Comparison of ENCODE assay signal across 23 mouse cellular contexts in the genomic region with DNA sequence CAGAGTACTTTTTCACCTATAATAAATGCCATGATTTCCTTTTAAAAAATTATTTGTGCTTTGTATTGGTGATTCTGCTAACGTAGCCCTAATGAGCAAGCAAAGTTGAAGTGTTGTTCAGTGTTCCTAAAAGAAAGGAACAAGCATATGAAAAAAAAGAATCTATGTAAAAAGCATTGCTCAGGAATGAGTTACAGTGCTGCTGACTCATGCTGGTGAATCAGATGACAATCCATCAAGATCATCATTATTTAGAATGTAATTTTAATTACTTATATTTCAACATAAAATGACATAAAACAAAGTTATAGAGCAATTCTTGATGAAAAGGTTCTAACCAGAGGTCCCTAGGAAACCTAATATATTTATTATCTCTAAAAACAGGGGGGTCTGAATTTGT. TPM values are rescaled to one million over a fixed set of nuclear protein-coding genes. Genes with fewer than 3 reads are reported as not detected.
DNase-seq lines count a peak whose midpoint lies in the region; TF ChIP-seq lines count a peak whose summit lies in the region.
"Had no signal": no experiment of that assay in that cellular context is flagged by ENCODE, and none has a peak within 500 bp of the region (broad histone marks: within the 10 kb centered on the region; RNA-seq: fewer than 3 reads in every experiment).

No protein-coding gene starts in this region.

- H3K9me3 ChIP-seq in forebrain, embryonic 10.5 days: no peaks in the 10 kb centered on the region
- H3K9me3 ChIP-seq: embryonic facial prominence, embryonic 12.5 days; embryonic facial prominence, embryonic 15.5 days; forebrain, embryonic 13.5 days; G1E; heart, embryonic 10.5 days; heart, embryonic 13.5 days; hindbrain, embryonic 12.5 days; hindbrain, embryonic 15.5 days had no signal

- H3K4me1 ChIP-seq in forebrain, embryonic 10.5 days: peaks cover 17% of the 10 kb centered on the region

- 89% methylated on average over 1 of the region's 1 CpGs for WGBS in forebrain, embryonic 10.5 days

- no peak overlapping the region for H3K4me3 ChIP-seq in layer of hippocampus, adult 2 months
- no peak overlapping the region for H3K4me3 ChIP-seq in C2C12 (ENCODE audit: insufficient read depth, poor library complexity, severe bottlenecking)
- H3K4me3 ChIP-seq in forebrain, embryonic 10.5 days: no peak overlapping the region
- H3K4me3 ChIP-seq: embryonic facial prominence, embryonic 12.5 days; embryonic facial prominence, embryonic 15.5 days; erythroblast, embryonic 14.5 days; forebrain, embryonic 13.5 days; heart, embryonic 10.5 days; heart, embryonic 13.5 days; hindbrain, embryonic 12.5 days; hindbrain, embryonic 15.5 days had no signal

- no peak overlapping the region for H3ac ChIP-seq in C2C12 (ENCODE audit: control insufficient read depth, insufficient read length, low read depth)

- peaks cover 99% of the 10 kb centered on the region for H3K79me2 ChIP-seq in C2C12 (ENCODE audit: control insufficient read depth, insufficient read depth)

- H3K27ac ChIP-seq in layer of hippocampus, adult 2 months: peak overlapping the region; percentile 72; the same call in 1 of the 2 replicates
- no peak overlapping the region for H3K27ac ChIP-seq in forebrain, embryonic 10.5 days
- H3K27ac ChIP-seq: embryonic facial prominence, embryonic 12.5 days; embryonic facial prominence, embryonic 15.5 days; forebrain, embryonic 13.5 days; heart, embryonic 10.5 days; heart, embryonic 13.5 days; hindbrain, embryonic 12.5 days; hindbrain, embryonic 15.5 days had no signal

- DNase-seq in layer of hippocampus, adult 2 months (ENCODE audit: low spot score in 2 of 2): no peak
- no peak for DNase-seq in layer of hippocampus, postnatal 14 days (ENCODE audit: low spot score in 2 of 2)
- DNase-seq in NIH3T3 (ENCODE audit: low read depth): peak; percentile 63
- no peak for DNase-seq in cerebellum, adult 11 months
- DNase-seq in forebrain, embryonic 10.5 days (ENCODE audit: extremely low spot score, low spot score): no peak
- DNase-seq: adrenal gland, adult 8-10 months; cerebellum, adult 2 months; cerebellum, adult 9-11 months; cerebellum, postnatal 25 days; gastrocnemius, postnatal 25 days; heart, adult 18-20 months; heart, postnatal 14 days had no signal

- H3K79me3 ChIP-seq in C2C12 (ENCODE audit: low read depth): peaks cover 86% of the 10 kb centered on the region

- H3K27me3 ChIP-seq in C2C12 (ENCODE audit: control insufficient read depth, insufficient read depth, insufficient read length): no peaks in the 10 kb centered on the region
- H3K27me3 ChIP-seq in forebrain, embryonic 10.5 days (ENCODE audit: poor library complexity, severe bottlenecking): no peaks in the 10 kb centered on the region
- H3K27me3 ChIP-seq: CH12.LX; embryonic facial prominence, embryonic 12.5 days; embryonic facial prominence, embryonic 15.5 days; forebrain, embryonic 13.5 days; heart, embryonic 13.5 days; hindbrain, embryonic 12.5 days; hindbrain, embryonic 15.5 days had no signal

- peaks cover 9% of the 10 kb centered on the region for H3K36me3 ChIP-seq in C2C12 (ENCODE audit: control insufficient read depth, insufficient read depth)
- H3K36me3 ChIP-seq in forebrain, embryonic 10.5 days (replicated peaks): peaks cover 7% of the 10 kb centered on the region; the same call in 1 of the 2 replicates
- H3K36me3 ChIP-seq: embryonic facial prominence, embryonic 12.5 days; embryonic facial prominence, embryonic 15.5 days; heart, embryonic 10.5 days; heart, embryonic 13.5 days; hindbrain, embryonic 12.5 days; hindbrain, embryonic 15.5 days had no signal

- TF ChIP-seq CTCF in layer of hippocampus, adult 2 months (conservative IDR thresholded peaks at IDR 0.05): no peak
- no peak for TF ChIP-seq CTCF in C2C12 (IDR thresholded peaks at IDR 0.05; ENCODE audit: control insufficient read depth, insufficient read depth, insufficient read length)

TF ChIP-seq in C2C12, 6 proteins besides CTCF, POLR2A, EP300 and RAD21:
- TF ChIP-seq CEBPB (IDR thresholded peaks at IDR 0.05; ENCODE audit: low read depth) (no peak), FOSL1 (IDR thresholded peaks at IDR 0.05; ENCODE audit: insufficient read depth, low read length, poor library complexity, severe bottlenecking) (peak; percentile 86)

RNA-seq across cellular contexts. Expression of a gene that starts 27.5 kb away (rescaled TPM):
- 10 to 100 TPM; 57.8 to 64.1 TPM for total RNA-seq in layer of hippocampus, adult 2 months (2021)
- total RNA-seq in layer of hippocampus, postnatal 14 days (2021): 10 to 100 TPM; 58.6 to 63.0 TPM
- 56.7 TPM for polyA plus RNA-seq in C2C12 (2012; fragmentation: generic; extraction: Trizol)
- 29.4 and 30.1 TPM in 2 replicates for polyA plus RNA-seq in forebrain, embryonic 10.5 days (2016; fragmentation: Nextera tagmentation; extraction: Ambion mirVana)
